Mouse (Mus musculus): ENCODE measurements around the gene Trim29. TPM values are rescaled to one million over a fixed set of nuclear protein-coding genes. Genes with fewer than 3 reads are reported as not detected.

Trim29 gene
- polyA plus RNA-seq, 1 experiment from 2014 or later = 3.3 TPM

GRCm38 (mm10) chr9:43338067-43338466 lies 27.4 kb downstream of the Trim29 start:
- H3K4me3 ChIP-seq = no peak overlapping the region
- no peaks in the 10 kb centered on the region for H3K27me3 ChIP-seq
- H3K4me2 ChIP-seq = no peak overlapping the region
- 54% methylated on average over 5 of the region's 5 CpGs for WGBS
- no peak overlapping the region for H3K27ac ChIP-seq
- H3K9me3 ChIP-seq = no peaks in the 10 kb centered on the region
- H3K9ac ChIP-seq = no peak overlapping the region
- H3K4me1 ChIP-seq = no peaks in the 10 kb centered on the region
- ATAC-seq (ENCODE audit: borderline replicate concordance, extremely low read depth, low FRiP score, low TSS enrichment) = no peak
- no peaks in the 10 kb centered on the region for H3K36me3 ChIP-seq

- no peak overlapping the region for H3K27ac ChIP-seq
- no peaks in the 10 kb centered on the region for H3K27me3 ChIP-seq
- WGBS = 2% methylated on average over 2 of the region's 2 CpGs
- H3K9me3 ChIP-seq = no peaks in the 10 kb centered on the region
- no peak overlapping the region for H3K9ac ChIP-seq
- H3K4me1 ChIP-seq = no peaks in the 10 kb centered on the region
- H3K36me3 ChIP-seq = no peaks in the 10 kb centered on the region
- H3K4me2 ChIP-seq = no peak overlapping the region
- no peak overlapping the region for H3K4me3 ChIP-seq
- ATAC-seq (ENCODE audit: borderline replicate concordance, extremely low read depth, low FRiP score, low TSS enrichment) = no peak
Measured at GRCm38 (mm10) chr9:43339614-43340020, 29.0 kb downstream of the Trim29 start.

GRCm38 (mm10) chr9:43350089-43350488 lies 39.4 kb downstream of the Trim29 start:
- ATAC-seq (ENCODE audit: borderline replicate concordance, extremely low read depth, low FRiP score, low TSS enrichment) = no peak
- Histone ChIP-seq H3K9ac (no peak overlapping the region), H3K36me3 (no peaks in the 10 kb centered on the region), H3K4me3 (no peak overlapping the region), H3K27me3 (no peaks in the 10 kb centered on the region), H3K4me2 (no peak overlapping the region), H3K27ac (no peak overlapping the region), H3K4me1 (no peaks in the 10 kb centered on the region), H3K9me3 (no peaks in the 10 kb centered on the region)
- 18% methylated on average over 5 of the region's 5 CpGs for WGBS

- H3K9ac ChIP-seq = no peak overlapping the region
- ATAC-seq (ENCODE audit: borderline replicate concordance, extremely low read depth, low FRiP score, low TSS enrichment) = no peak
- no peaks in the 10 kb centered on the region for H3K4me1 ChIP-seq
- H3K27ac ChIP-seq = no peak overlapping the region
- no peak overlapping the region for H3K4me2 ChIP-seq
- no peaks in the 10 kb centered on the region for H3K27me3 ChIP-seq
- H3K4me3 ChIP-seq = no peak overlapping the region
- no peaks in the 10 kb centered on the region for H3K36me3 ChIP-seq
- WGBS = 66% methylated on average over 13 of the region's 13 CpGs
- H3K9me3 ChIP-seq = no peaks in the 10 kb centered on the region
Measured at GRCm38 (mm10) chr9:43351015-43351414, 40.4 kb downstream of the Trim29 start.

GRCm38 (mm10) chr9:43357011-43357410 lies 46.4 kb downstream of the Trim29 start:
- ATAC-seq (ENCODE audit: borderline replicate concordance, extremely low read depth, low FRiP score, low TSS enrichment) = no peak
- H3K27me3 ChIP-seq = no peaks in the 10 kb centered on the region
- no peaks in the 10 kb centered on the region for H3K4me1 ChIP-seq
- H3K9me3 ChIP-seq = no peaks in the 10 kb centered on the region
- no peak overlapping the region for H3K4me3 ChIP-seq
- no peaks in the 10 kb centered on the region for H3K36me3 ChIP-seq
- H3K4me2 ChIP-seq = no peak overlapping the region
- H3K9ac ChIP-seq = no peak overlapping the region
- H3K27ac ChIP-seq = no peak overlapping the region

GRCm38 (mm10) chr9:43358591-43359323 lies 48.1 kb downstream of the Trim29 start:
- 49% methylated on average over 15 of the region's 15 CpGs for WGBS
- no peak overlapping the region for H3K27ac ChIP-seq
- no peaks in the 10 kb centered on the region for H3K4me1 ChIP-seq
- no peaks in the 10 kb centered on the region for H3K36me3 ChIP-seq
- H3K4me3 ChIP-seq = no peak overlapping the region
- no peak for ATAC-seq (ENCODE audit: borderline replicate concordance, extremely low read depth, low FRiP score, low TSS enrichment)
- no peak overlapping the region for H3K9ac ChIP-seq
- no peaks in the 10 kb centered on the region for H3K27me3 ChIP-seq
- H3K4me2 ChIP-seq = no peak overlapping the region
- no peaks in the 10 kb centered on the region for H3K9me3 ChIP-seq

GRCm38 (mm10) chr9:43368781-43369180 lies 58.1 kb downstream of the Trim29 start:
- Histone ChIP-seq H3K9ac (no peak overlapping the region), H3K27me3 (no peaks in the 10 kb centered on the region), H3K9me3 (no peaks in the 10 kb centered on the region), H3K4me1 (no peaks in the 10 kb centered on the region), H3K4me3 (no peak overlapping the region), H3K4me2 (no peak overlapping the region), H3K27ac (no peak overlapping the region), H3K36me3 (no peaks in the 10 kb centered on the region)
- ATAC-seq (ENCODE audit: borderline replicate concordance, extremely low read depth, low FRiP score, low TSS enrichment) = no peak
- WGBS = 84% methylated on average over 3 of the region's 3 CpGs

GRCm38 (mm10) chr9:43383871-43384270 lies 73.2 kb downstream of the Trim29 start:
- ATAC-seq (ENCODE audit: borderline replicate concordance, extremely low read depth, low FRiP score, low TSS enrichment) = no peak
- 71% methylated on average over 4 of the region's 4 CpGs for WGBS
- H3K4me2 ChIP-seq = no peak overlapping the region

GRCm38 (mm10) chr9:43384400-43384799 lies 73.8 kb downstream of the Trim29 start:
- H3K9ac ChIP-seq = no peak overlapping the region
- no peaks in the 10 kb centered on the region for H3K9me3 ChIP-seq
- 0 out of 2 replicates have a peak, but pooled peaks cover 3% of the 10 kb centered on the region for H3K27me3 ChIP-seq
- 65% methylated on average over 3 of the region's 3 CpGs for WGBS
- ATAC-seq (ENCODE audit: borderline replicate concordance, extremely low read depth, low FRiP score, low TSS enrichment) = no peak
- H3K36me3 ChIP-seq = no peaks in the 10 kb centered on the region
- H3K4me3 ChIP-seq = no peak overlapping the region
- H3K4me1 ChIP-seq = no peaks in the 10 kb centered on the region
- H3K4me2 ChIP-seq = no peak overlapping the region
- H3K27ac ChIP-seq = no peak overlapping the region

More at GRCm38 (mm10) chr9:43383871-43384270, 73.2 kb downstream of the Trim29 start:
- H3K36me3 ChIP-seq = no peaks in the 10 kb centered on the region
- H3K4me3 ChIP-seq = no peak overlapping the region
- no peak overlapping the region for H3K9ac ChIP-seq
- 0 out of 2 replicates have a peak, but pooled peaks cover 3% of the 10 kb centered on the region for H3K27me3 ChIP-seq
- H3K9me3 ChIP-seq = no peaks in the 10 kb centered on the region
- H3K4me1 ChIP-seq = no peaks in the 10 kb centered on the region
- no peak overlapping the region for H3K27ac ChIP-seq

Other genes with a start within 250 kb of the Trim29 start
- gene Arhgef12, start 203.6 kb upstream of the Trim29 start, polyA plus RNA-seq (2015; fragmentation: Nextera tagmentation; extraction: Ambion mirVana) = 12.5 and 14.3 TPM in 2 replicates
- gene Tmem136, start 194.3 kb upstream of the Trim29 start, polyA plus RNA-seq (2015; fragmentation: Nextera tagmentation; extraction: Ambion mirVana) = 3.7 and 4.0 TPM in 2 replicates
- gene Pou2f3, start 100.5 kb upstream of the Trim29 start, polyA plus RNA-seq (2015; fragmentation: Nextera tagmentation; extraction: Ambion mirVana) = 0.08 and 0.22 TPM in 2 replicates
- 48.9 and 54.2 TPM in 2 replicates for gene Oaf, start 70.9 kb upstream of the Trim29 start, polyA plus RNA-seq (2015; fragmentation: Nextera tagmentation; extraction: Ambion mirVana)